ENCODE assay signal across 8 mouse cellular contexts in genomic region chr16:72027404-72028215, GRCm38 (mm10).
DNase-seq lines count a peak whose midpoint lies in the region; ATAC-seq and TF ChIP-seq lines count a peak whose summit lies in the region.

No protein-coding gene starts in this region.

- no peak for TF ChIP-seq POLR2A in ES-Bruce4 (IDR thresholded peaks at IDR 0.05; ENCODE audit: insufficient read depth, low read length)
- TF ChIP-seq POLR2A in lung, adult 2 months (IDR thresholded peaks at IDR 0.05; ENCODE audit: borderline replicate concordance, extremely low read depth, low read depth, low read length): no peak

- no peak overlapping the region for H3K27ac ChIP-seq in ES-Bruce4 (ENCODE audit: insufficient read depth, low read length)
- peak overlapping the region; percentile 56 for H3K27ac ChIP-seq in forebrain, embryonic 16.5 days (ENCODE audit: low read length)

- 1% methylated on average over 27 of the region's 27 CpGs for WGBS in forebrain, embryonic 16.5 days
- 5% methylated on average over 27 of the region's 27 CpGs for WGBS in lung, adult 2 months

- DNase-seq in cerebellum, postnatal 14 days: peak; percentile 10 to 38
- DNase-seq in cerebellum, adult 18-20 months: no peak
- DNase-seq in left cerebral cortex, postnatal 36 days (ENCODE audit: low spot score in 2 of 2): peak; percentile 15 to 34
- DNase-seq in right cerebral cortex, adult 18-20 months: peak; percentile 5
- DNase-seq in lung, adult 2 months: no peak
- no peak for DNase-seq in adrenal gland, adult 8-10 months

- H3K27me3 ChIP-seq in ES-Bruce4 (ENCODE audit: control insufficient read depth, insufficient read depth, low read length, poor library complexity, severe bottlenecking): peaks cover 8% of the 10 kb centered on the region
- no peaks in the 10 kb centered on the region for H3K27me3 ChIP-seq in forebrain, embryonic 16.5 days (replicated peaks; ENCODE audit: control insufficient read depth, insufficient read depth, low read length)

- H3K4me1 ChIP-seq in ES-Bruce4 (ENCODE audit: control insufficient read depth, insufficient read depth, low read length): no peaks in the 10 kb centered on the region
- H3K4me1 ChIP-seq in forebrain, embryonic 16.5 days (replicated peaks; ENCODE audit: control insufficient read depth, insufficient read depth, low read length): peaks cover 8% of the 10 kb centered on the region
- no peaks in the 10 kb centered on the region for H3K4me1 ChIP-seq in lung, adult 2 months (ENCODE audit: control insufficient read depth, insufficient read depth, low read length)

- intact Hi-C loops in left cerebral cortex, postnatal 36 days (cut with DNase I): no loop called here

- no peaks in the 10 kb centered on the region for H3K36me3 ChIP-seq in ES-Bruce4 (ENCODE audit: control insufficient read depth, insufficient read depth, low read length, poor library complexity, severe bottlenecking)
- no peaks in the 10 kb centered on the region for H3K36me3 ChIP-seq in forebrain, embryonic 16.5 days (ENCODE audit: control insufficient read depth, insufficient read depth)

- H3K9me3 ChIP-seq in ES-Bruce4 (replicated peaks; ENCODE audit: control insufficient read depth, insufficient read depth, low read length, poor library complexity, severe bottlenecking): no peaks in the 10 kb centered on the region; the same call in 1 of the 2 replicates
- no peaks in the 10 kb centered on the region for H3K9me3 ChIP-seq in forebrain, embryonic 16.5 days (ENCODE audit: control insufficient read depth, low read length)

- H3K4me2 ChIP-seq in forebrain, embryonic 16.5 days (ENCODE audit: low read length): peak overlapping the region; percentile 66

- H3K9ac ChIP-seq in ES-Bruce4 (ENCODE audit: low read depth, poor library complexity, severe bottlenecking): no peak overlapping the region
- peak overlapping the region; percentile 69 for H3K9ac ChIP-seq in forebrain, embryonic 16.5 days (replicated peaks; ENCODE audit: low read depth, low read length)

- TF ChIP-seq CTCF in ES-Bruce4 (IDR thresholded peaks at IDR 0.05; ENCODE audit: low read depth, low read length): no peak
- TF ChIP-seq CTCF in lung, adult 2 months (IDR thresholded peaks at IDR 0.05; ENCODE audit: insufficient read depth, low read length): no peak

- peak; percentile 91 for ATAC-seq in forebrain, embryonic 16.5 days

- peak overlapping the region; percentile 17; the same call in 1 of the 2 replicates for H3K4me3 ChIP-seq in ES-Bruce4 (ENCODE audit: low read depth, low read length)
- H3K4me3 ChIP-seq in forebrain, embryonic 16.5 days (replicated peaks; ENCODE audit: low read length): peak overlapping the region; percentile 54
- no peak overlapping the region for H3K4me3 ChIP-seq in lung, adult 2 months (replicated peaks; ENCODE audit: extremely low read depth, low read depth, low read length)

- no peak for TF ChIP-seq EP300 in ES-Bruce4 (IDR thresholded peaks at IDR 0.05; ENCODE audit: insufficient read depth, low read depth, low read length)

Comparison
In these comparisons a context has a peak if more than half of its experiments do, and no peak if none do; other contexts are left out.
1. DNase-seq: peak in cerebellum, postnatal 14 days (2 of 2), left cerebral cortex, postnatal 36 days (2 of 2) and right cerebral cortex, adult 18-20 months (single experiment); none in cerebellum, adult 18-20 months (0 of 2), lung, adult 2 months (single experiment) and adrenal gland, adult 8-10 months (single experiment).